Mouse (Mus musculus) Patski (cell line): ENCODE measurements at regions not wholly inside any gene's neighbourhood (a gene's known extent, or its start where the extent isn't known, plus 50 kb on each side); places are given as distances from the start of the nearest gene placed in this dataset.

ENCODE experiments used
- ATAC-seq: fragments of 100-300 bp; one replicate; pipeline ENCODE4 v1.8.0; 2021
- CTCF ChIA-PET: fragments of 350-600 bp; sonication (Branson Sonifier 250); formaldehyde crosslinking; loops from one replicate; lab custom pipeline; 2022; ENCODE audit warnings: inconsistent platforms; lab: Charles Lee
- POLR2A ChIA-PET: fragments of 350-600 bp; sonication (Branson Sonifier 250); formaldehyde crosslinking; loops from one replicate; lab custom pipeline; 2022; ENCODE audit warnings: antibody characterized with exemption, inconsistent platforms; lab: Charles Lee
- DNase-seq: peaks from one replicate; pipeline ENCODE4 v3.0.0-alpha.2; 2011; ENCODE audit warnings: low read depth, low spot score
- H3K27me3 ChIP-seq: fragments of 371-371 bp; one replicate; pipeline ENCODE4 v1.5.1; 2021
- CTCF ChIP-seq: fragments of 100-300 bp; IDR thresholded peaks from one replicate; pipeline ENCODE4 v1.5.1; 2021
- in situ Hi-C: fragments of 300-500 bp; cut with MboI; formaldehyde crosslinking; loops from 3 replicates; pipeline ENCODE4 v1.11.1; 2018; ENCODE audit warnings: low pct_unique_long_range_greater_than_20kb, mixed read lengths

GRCm38 (mm10) chr1:34930571-34930970, 80.8 kb downstream of the Plekhb2 start:
- no peak for TF ChIP-seq CTCF
- peaks cover 16% of the 10 kb centered on the region for H3K27me3 ChIP-seq
- ChIA-PET POLR2A (no interaction called here), CTCF (no interaction called here)
- DNase-seq = no peak
- no peak for ATAC-seq
- in situ Hi-C loops = no loop called here

GRCm38 (mm10) chr1:34943196-34943595, 93.4 kb downstream of the Plekhb2 start:
- in situ Hi-C loops = no loop called here
- ATAC-seq = no peak
- ChIA-PET POLR2A (no interaction called here), CTCF (no interaction called here)
- DNase-seq = no peak
- TF ChIP-seq CTCF = no peak
- H3K27me3 ChIP-seq = no peaks in the 10 kb centered on the region

GRCm38 (mm10) chr1:34961633-34962507, 112.1 kb downstream of the Plekhb2 start:
- ATAC-seq (no peak), DNase-seq (no peak)
- ChIA-PET POLR2A (interaction anchor here (0.6 kb wide), 1 partner anchor 38 kb away, joined by 4 read pairs; no protein-coding TSS in a partner anchor), CTCF (no interaction called here)
- TF ChIP-seq CTCF = no peak
- H3K27me3 ChIP-seq = no peaks in the 10 kb centered on the region
- in situ Hi-C loops = no loop called here

GRCm38 (mm10) chr1:34962508-34962885, 112.7 kb downstream of the Plekhb2 start:
- no peaks in the 10 kb centered on the region for H3K27me3 ChIP-seq
- ChIA-PET POLR2A (interaction anchor here (0.6 kb wide), 1 partner anchor 39 kb away, joined by 4 read pairs; no protein-coding TSS in a partner anchor), CTCF (no interaction called here)
- DNase-seq = no peak
- no peak for ATAC-seq
- TF ChIP-seq CTCF = no peak
- in situ Hi-C loops = no loop called here

GRCm38 (mm10) chr1:34974801-34975200, 125.0 kb downstream of the Plekhb2 start:
- POLR2A ChIA-PET = no interaction called here

GRCm38 (mm10) chr1:34978156-34978555, 128.4 kb downstream of the Plekhb2 start:
- in situ Hi-C loops = no loop called here
- ATAC-seq (no peak), DNase-seq (no peak)
- no peak for TF ChIP-seq CTCF
- ChIA-PET CTCF (no interaction called here), POLR2A (interaction anchor here (0.6 kb wide), 1 partner anchor 70 kb away, joined by 3 read pairs; no protein-coding TSS in a partner anchor)
- H3K27me3 ChIP-seq = no peaks in the 10 kb centered on the region

More at GRCm38 (mm10) chr1:34974801-34975200, 125.0 kb downstream of the Plekhb2 start:
- DNase-seq (no peak), ATAC-seq (no peak)
- CTCF ChIA-PET = no interaction called here
- H3K27me3 ChIP-seq = no peaks in the 10 kb centered on the region
- no peak for TF ChIP-seq CTCF
- in situ Hi-C loops = no loop called here

- no peak for TF ChIP-seq CTCF
- in situ Hi-C loops = no loop called here
Measured at GRCm38 (mm10) chr1:34979350-34979749, 129.6 kb downstream of the Plekhb2 start.

GRCm38 (mm10) chr1:34981934-34982333, 132.2 kb downstream of the Plekhb2 start:
- TF ChIP-seq CTCF = no peak
- in situ Hi-C loops = no loop called here
- no peak for ATAC-seq

More at GRCm38 (mm10) chr1:34979350-34979749, 129.6 kb downstream of the Plekhb2 start:
- peak; percentile 10 for DNase-seq
- ATAC-seq = peak; percentile 62
- H3K27me3 ChIP-seq = no peaks in the 10 kb centered on the region
- ChIA-PET CTCF (no interaction called here), POLR2A (no interaction called here)

GRCm38 (mm10) chr1:34982966-34983365, 133.2 kb downstream of the Plekhb2 start:
- no peaks in the 10 kb centered on the region for H3K27me3 ChIP-seq
- in situ Hi-C loops = no loop called here
- TF ChIP-seq CTCF = no peak
- ATAC-seq (no peak), DNase-seq (no peak)
- CTCF ChIA-PET = no interaction called here
- POLR2A ChIA-PET = no interaction called here

More at GRCm38 (mm10) chr1:34981934-34982333, 132.2 kb downstream of the Plekhb2 start:
- ChIA-PET POLR2A (no interaction called here), CTCF (no interaction called here)
- DNase-seq = no peak
- no peaks in the 10 kb centered on the region for H3K27me3 ChIP-seq

- ChIA-PET CTCF (no interaction called here), POLR2A (no interaction called here)
- in situ Hi-C loops = no loop called here
- ATAC-seq = no peak
- no peaks in the 10 kb centered on the region for H3K27me3 ChIP-seq
- no peak for DNase-seq
- no peak for TF ChIP-seq CTCF
Measured at GRCm38 (mm10) chr1:34986861-34987260, 137.1 kb downstream of the Plekhb2 start.

GRCm38 (mm10) chr1:34987650-34988221, 138.0 kb downstream of the Plekhb2 start:
- no peak for DNase-seq
- H3K27me3 ChIP-seq = no peaks in the 10 kb centered on the region
- no peak for ATAC-seq
- no peak for TF ChIP-seq CTCF
- in situ Hi-C loops = no loop called here
- CTCF ChIA-PET = no interaction called here
- POLR2A ChIA-PET = no interaction called here
